Mouse (Mus musculus): ENCODE data around the gene Erp27. TPM values are rescaled to one million over a fixed set of nuclear protein-coding genes. Genes with fewer than 3 reads are reported as not detected.

Gene Erp27
- polyA plus RNA-seq, 1 experiment from 2014 or later = 0.38 TPM

- H3K9ac ChIP-seq = no peak overlapping the region
- no peaks in the 10 kb centered on the region for H3K36me3 ChIP-seq
- no peak overlapping the region for H3K27ac ChIP-seq
- WGBS = 16% methylated on average over 2 of the region's 2 CpGs
- ATAC-seq (replicated peaks; ENCODE audit: low FRiP score) = no peak
- no peak overlapping the region for H3K4me3 ChIP-seq (replicated peaks)
- no peaks in the 10 kb centered on the region for H3K9me3 ChIP-seq (replicated peaks)
- H3K27me3 ChIP-seq = no peaks in the 10 kb centered on the region
- H3K4me2 ChIP-seq = no peak overlapping the region
- peaks cover 12% of the 10 kb centered on the region for H3K4me1 ChIP-seq
Observed at GRCm38 (mm10) chr6:136917885-136918284, 4.1 kb downstream of the Erp27 start.

DNA sequence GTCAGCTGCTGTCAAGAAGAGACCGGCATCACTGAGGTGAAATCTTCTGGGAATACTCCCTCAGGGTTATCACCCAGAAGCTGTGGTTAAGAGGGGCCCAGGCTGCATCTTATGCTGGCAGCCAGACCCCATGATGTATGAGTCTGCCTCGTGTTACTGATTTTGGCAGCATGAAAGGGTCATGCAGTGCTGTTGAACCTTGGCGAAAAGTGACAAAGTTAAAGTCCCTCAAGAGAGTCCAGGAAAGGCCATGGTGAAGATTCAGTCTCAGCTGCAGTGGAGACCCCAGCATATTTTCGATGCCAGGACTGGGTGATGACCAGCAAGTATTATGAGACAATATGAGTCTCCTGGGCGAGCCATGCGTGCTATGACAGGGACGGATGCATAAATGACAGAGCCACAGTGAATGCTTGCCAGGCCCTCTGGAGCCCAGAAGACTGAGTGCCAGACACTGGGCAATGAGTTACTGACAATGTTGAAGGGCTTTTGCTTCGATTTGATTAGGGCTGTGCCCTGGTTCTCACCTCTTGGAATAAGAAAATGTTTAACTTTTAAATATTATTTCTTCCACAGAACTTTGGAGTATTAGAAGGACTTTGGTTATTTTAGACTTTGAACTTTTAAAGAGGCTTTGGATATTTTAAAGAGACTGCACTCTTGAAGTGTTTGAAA is 6.1 kb downstream of the Erp27 start:
- Histone ChIP-seq H3K9ac (no peak overlapping the region), H3K4me2 (no peak overlapping the region), H3K27me3 (no peaks in the 10 kb centered on the region), H3K9me3 (replicated peaks) (no peaks in the 10 kb centered on the region), H3K4me1 (peaks cover 12% of the 10 kb centered on the region), H3K27ac (no peak overlapping the region), H3K4me3 (replicated peaks) (no peak overlapping the region), H3K36me3 (no peaks in the 10 kb centered on the region)
- no peak for ATAC-seq (replicated peaks; ENCODE audit: low FRiP score)
- 78% methylated on average over 8 of the region's 8 CpGs for WGBS

- no peaks in the 10 kb centered on the region for H3K36me3 ChIP-seq
- H3K27me3 ChIP-seq = no peaks in the 10 kb centered on the region
- peaks cover 15% of the 10 kb centered on the region for H3K4me1 ChIP-seq
- H3K9me3 ChIP-seq (replicated peaks) = no peaks in the 10 kb centered on the region
- no peak for ATAC-seq (replicated peaks; ENCODE audit: low FRiP score)
- 90% methylated on average over 6 of the region's 6 CpGs for WGBS
- no peak overlapping the region for H3K4me3 ChIP-seq (replicated peaks)
- no peak overlapping the region for H3K27ac ChIP-seq
- H3K4me2 ChIP-seq = no peak overlapping the region
- H3K9ac ChIP-seq = no peak overlapping the region
Observed at GRCm38 (mm10) chr6:136914234-136914633, 7.7 kb downstream of the Erp27 start.

DNA sequence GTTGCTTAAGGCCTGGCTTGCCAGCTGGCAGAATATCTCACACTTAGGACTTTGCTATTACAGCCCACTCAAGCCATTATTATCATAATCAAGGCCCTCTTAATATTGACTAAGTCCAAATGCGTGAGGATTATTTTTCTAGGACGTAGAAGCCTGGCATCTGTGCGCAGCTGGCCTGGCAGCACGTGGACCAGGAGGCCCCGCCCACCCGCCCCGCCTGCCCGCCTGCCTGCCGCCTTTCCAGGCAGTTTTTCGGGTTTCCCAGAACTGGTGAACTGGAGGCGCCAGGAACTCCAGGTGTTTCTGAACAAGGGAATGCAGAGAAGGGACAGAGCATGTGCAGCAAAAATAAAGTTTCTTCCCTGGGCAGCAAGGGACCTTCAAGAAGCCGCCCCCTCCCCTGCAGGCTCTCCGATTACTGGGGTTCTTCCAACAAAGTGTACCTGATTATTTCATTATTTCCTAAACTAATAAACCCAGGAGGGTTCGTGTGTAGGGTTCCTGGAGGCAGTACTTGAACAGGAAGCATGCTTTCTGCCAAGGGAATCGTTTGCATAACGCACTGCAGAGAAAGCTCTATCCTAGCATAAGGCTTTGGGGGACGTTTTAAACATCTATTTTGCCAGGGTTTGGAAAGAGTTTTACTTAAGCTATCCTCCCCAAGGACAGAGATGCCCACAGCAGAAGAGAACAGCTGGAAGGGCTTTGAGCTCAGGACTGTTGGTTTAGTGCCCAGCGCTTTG is 8.4 kb downstream of the Erp27 start:
- no peak overlapping the region for H3K9ac ChIP-seq
- peak overlapping the region; percentile 49 for H3K4me2 ChIP-seq
- H3K36me3 ChIP-seq = no peaks in the 10 kb centered on the region
- peak overlapping the region; percentile 64 for H3K27ac ChIP-seq
- peaks cover 15% of the 10 kb centered on the region for H3K4me1 ChIP-seq
- H3K27me3 ChIP-seq = no peaks in the 10 kb centered on the region
- H3K4me3 ChIP-seq (replicated peaks) = peak overlapping the region; percentile 14; the same call in 1 of the 2 replicates
- peak; percentile 69 for ATAC-seq (replicated peaks; ENCODE audit: low FRiP score)
- H3K9me3 ChIP-seq (replicated peaks) = no peaks in the 10 kb centered on the region
- 14% methylated on average over 18 of the region's 18 CpGs for WGBS

DNA sequence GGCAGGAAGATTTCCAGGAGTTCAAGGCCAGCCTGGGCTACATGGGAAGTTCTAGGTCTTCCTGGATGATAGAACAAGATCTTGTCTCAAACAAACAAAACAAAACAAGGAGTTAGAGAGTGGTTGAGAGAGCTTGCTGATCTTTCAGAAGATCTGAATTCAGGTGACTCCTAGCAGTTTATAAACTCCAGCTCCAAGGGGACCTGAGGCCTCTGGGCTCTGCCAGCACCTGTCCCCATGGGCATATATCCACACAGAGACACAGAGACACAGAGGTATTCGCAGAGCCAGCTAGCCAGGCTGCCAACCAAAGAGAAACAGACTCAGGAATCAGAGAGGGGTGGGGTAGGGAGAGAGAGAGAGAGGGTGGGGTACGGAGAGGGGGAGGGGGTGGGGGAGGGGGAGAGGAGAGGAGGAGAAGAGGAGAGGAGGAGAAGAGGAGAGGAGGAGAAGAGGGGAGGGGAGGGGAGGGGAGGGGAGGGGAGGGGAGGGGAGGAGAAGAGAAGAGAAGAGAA is 9.2 kb downstream of the Erp27 start:
- Histone ChIP-seq H3K27ac (no peak overlapping the region), H3K27me3 (no peaks in the 10 kb centered on the region), H3K36me3 (no peaks in the 10 kb centered on the region), H3K4me3 (replicated peaks) (no peak overlapping the region), H3K9me3 (replicated peaks) (no peaks in the 10 kb centered on the region), H3K4me1 (peaks cover 15% of the 10 kb centered on the region), H3K4me2 (no peak overlapping the region), H3K9ac (no peak overlapping the region)
- 89% methylated on average over 1 of the region's 2 CpGs for WGBS
- no peak for ATAC-seq (replicated peaks; ENCODE audit: low FRiP score)

DNA sequence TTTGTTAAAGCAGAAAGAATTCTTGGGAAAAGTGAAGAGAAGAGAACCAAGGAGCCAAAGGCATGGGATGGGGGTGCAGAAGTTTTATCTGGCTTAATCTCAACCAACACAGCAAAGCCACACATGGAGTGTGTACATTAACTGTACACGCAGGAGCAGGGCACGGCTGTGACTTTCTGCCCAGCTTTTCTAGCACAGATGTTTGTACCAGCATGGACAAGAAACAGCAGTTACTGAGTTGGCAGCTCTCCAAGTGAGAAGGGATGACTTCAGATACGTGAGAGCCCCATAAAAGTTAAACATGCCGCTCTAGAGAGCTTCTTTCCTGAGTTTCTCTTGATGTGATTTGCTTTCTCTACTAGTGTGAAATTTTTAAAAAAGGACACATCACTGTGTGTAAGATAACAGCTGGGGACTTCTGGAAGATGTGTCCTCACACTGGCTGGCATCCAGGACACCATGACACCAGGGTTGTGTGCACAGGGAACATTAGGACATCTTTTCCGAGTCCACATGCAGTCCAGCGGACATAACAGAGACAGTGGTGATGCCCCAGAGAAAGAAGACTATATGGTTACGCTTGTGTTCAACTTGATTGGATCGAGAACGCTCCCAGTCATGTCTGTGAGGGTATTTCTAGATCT is 11.6 kb downstream of the Erp27 start:
- no peaks in the 10 kb centered on the region for H3K36me3 ChIP-seq
- peaks cover 20% of the 10 kb centered on the region for H3K4me1 ChIP-seq
- H3K27ac ChIP-seq = no peak overlapping the region
- H3K9me3 ChIP-seq (replicated peaks) = no peaks in the 10 kb centered on the region
- no peaks in the 10 kb centered on the region for H3K27me3 ChIP-seq
- no peak overlapping the region for H3K4me2 ChIP-seq
- H3K4me3 ChIP-seq (replicated peaks) = no peak overlapping the region
- H3K9ac ChIP-seq = no peak overlapping the region
- ATAC-seq (replicated peaks; ENCODE audit: low FRiP score) = no peak
- WGBS = 63% methylated on average over 9 of the region's 9 CpGs

DNA sequence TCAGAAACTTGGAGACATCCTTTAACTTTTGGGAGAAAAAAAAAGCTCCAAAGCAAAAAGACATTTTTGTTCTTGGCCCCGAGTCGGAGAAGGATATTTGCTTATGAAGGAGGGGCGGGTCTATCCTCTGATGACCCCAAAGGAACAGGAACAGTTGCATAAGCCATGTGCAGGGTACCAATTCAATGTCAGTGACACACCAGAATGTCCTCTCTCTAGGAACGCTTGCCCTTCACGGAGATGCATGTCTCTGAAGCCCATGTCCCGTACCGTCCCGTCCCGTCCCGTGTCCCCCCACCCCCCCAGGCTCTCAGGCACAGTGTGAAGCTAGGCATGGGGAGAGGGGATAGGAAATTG is 15.1 kb downstream of the Erp27 start:
- H3K9ac ChIP-seq = no peak overlapping the region
- H3K36me3 ChIP-seq = no peaks in the 10 kb centered on the region
- no peaks in the 10 kb centered on the region for H3K9me3 ChIP-seq (replicated peaks)
- no peak overlapping the region for H3K4me2 ChIP-seq
- H3K27ac ChIP-seq = no peak overlapping the region
- H3K4me1 ChIP-seq = peaks cover 12% of the 10 kb centered on the region; the same call in 1 of the 2 replicates
- H3K4me3 ChIP-seq (replicated peaks) = no peak overlapping the region
- WGBS = 85% methylated on average over 10 of the region's 10 CpGs
- no peak for ATAC-seq (replicated peaks; ENCODE audit: low FRiP score)
- no peaks in the 10 kb centered on the region for H3K27me3 ChIP-seq

- Histone ChIP-seq H3K4me2 (no peak overlapping the region), H3K4me1 (peaks cover 12% of the 10 kb centered on the region; the same call in 1 of the 2 replicates), H3K36me3 (no peaks in the 10 kb centered on the region), H3K9ac (no peak overlapping the region), H3K4me3 (replicated peaks) (no peak overlapping the region), H3K27me3 (no peaks in the 10 kb centered on the region), H3K27ac (no peak overlapping the region), H3K9me3 (replicated peaks) (no peaks in the 10 kb centered on the region)
- 81% methylated on average over 19 of the region's 19 CpGs for WGBS
- no peak; the same call in 1 of the 2 replicates for ATAC-seq (replicated peaks; ENCODE audit: low FRiP score)
Observed at GRCm38 (mm10) chr6:136906283-136906936, 15.6 kb downstream of the Erp27 start.

DNA sequence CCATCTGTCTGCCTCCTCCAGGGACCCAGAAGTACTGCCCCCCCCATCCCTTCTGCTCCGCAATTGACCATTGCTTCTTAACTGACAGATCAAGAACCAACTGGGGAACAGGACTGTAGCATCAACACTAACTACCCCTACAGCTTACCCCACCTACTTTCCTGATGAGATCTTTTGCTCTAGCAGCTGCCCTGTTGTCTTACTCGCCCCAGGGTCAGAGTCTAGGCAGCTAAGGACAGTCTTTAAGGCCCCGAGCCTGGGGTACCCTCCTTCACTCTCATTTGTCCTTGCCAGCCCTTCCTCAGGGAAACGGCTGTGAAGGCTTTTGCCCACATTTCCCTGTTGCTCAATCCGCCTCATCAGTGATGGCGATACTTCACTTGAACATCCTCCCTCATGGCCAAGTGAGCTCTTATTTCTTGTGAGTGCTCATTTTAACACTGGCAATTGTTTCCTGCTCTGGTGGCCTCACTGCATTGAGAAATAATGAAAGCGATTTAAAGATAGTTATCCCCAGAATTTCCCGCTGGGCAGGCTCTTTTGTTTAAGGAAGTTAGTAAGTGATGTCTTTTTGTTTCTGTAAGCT is 18.0 kb downstream of the Erp27 start:
- H3K9me3 ChIP-seq (replicated peaks) = no peaks in the 10 kb centered on the region
- no peak for ATAC-seq (replicated peaks; ENCODE audit: low FRiP score)
- WGBS = 71% methylated on average over 8 of the region's 8 CpGs

DNA sequence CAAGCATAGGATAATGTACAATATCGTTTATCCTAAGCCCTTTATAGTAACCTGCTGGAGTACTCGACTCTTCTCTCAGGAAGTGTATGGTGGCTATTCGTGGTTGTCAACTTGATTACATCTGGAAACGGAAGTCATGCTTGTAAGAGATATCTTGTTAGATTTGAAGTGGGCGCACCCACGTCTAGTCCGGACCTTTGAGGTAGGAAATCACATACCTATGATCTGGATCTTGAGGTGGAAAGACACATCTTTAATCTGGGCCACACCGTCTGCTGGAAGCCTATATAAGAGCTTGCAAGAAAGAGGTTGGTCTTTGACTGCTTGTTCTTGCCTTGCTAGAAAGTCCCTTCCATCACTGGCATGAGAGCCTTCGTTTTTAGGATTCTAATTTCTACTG is 19.5 kb downstream of the Erp27 start:
- H3K4me2 ChIP-seq = no peak overlapping the region
- H3K27me3 ChIP-seq = no peaks in the 10 kb centered on the region
- H3K9me3 ChIP-seq (replicated peaks) = no peaks in the 10 kb centered on the region
- 92% methylated on average over 9 of the region's 9 CpGs for WGBS
- H3K4me3 ChIP-seq (replicated peaks) = no peak overlapping the region
- H3K4me1 ChIP-seq = peaks cover 25% of the 10 kb centered on the region
- H3K27ac ChIP-seq = no peak overlapping the region
- no peak for ATAC-seq (replicated peaks; ENCODE audit: low FRiP score)
- H3K9ac ChIP-seq = no peak overlapping the region
- no peaks in the 10 kb centered on the region for H3K36me3 ChIP-seq

More for the DNA sequence above, 18.0 kb downstream of the Erp27 start:
- no peak overlapping the region for H3K9ac ChIP-seq
- H3K27me3 ChIP-seq = no peaks in the 10 kb centered on the region
- H3K36me3 ChIP-seq = no peaks in the 10 kb centered on the region
- H3K4me3 ChIP-seq (replicated peaks) = no peak overlapping the region
- peaks cover 12% of the 10 kb centered on the region for H3K4me1 ChIP-seq
- H3K27ac ChIP-seq = no peak overlapping the region
- H3K4me2 ChIP-seq = no peak overlapping the region

DNA sequence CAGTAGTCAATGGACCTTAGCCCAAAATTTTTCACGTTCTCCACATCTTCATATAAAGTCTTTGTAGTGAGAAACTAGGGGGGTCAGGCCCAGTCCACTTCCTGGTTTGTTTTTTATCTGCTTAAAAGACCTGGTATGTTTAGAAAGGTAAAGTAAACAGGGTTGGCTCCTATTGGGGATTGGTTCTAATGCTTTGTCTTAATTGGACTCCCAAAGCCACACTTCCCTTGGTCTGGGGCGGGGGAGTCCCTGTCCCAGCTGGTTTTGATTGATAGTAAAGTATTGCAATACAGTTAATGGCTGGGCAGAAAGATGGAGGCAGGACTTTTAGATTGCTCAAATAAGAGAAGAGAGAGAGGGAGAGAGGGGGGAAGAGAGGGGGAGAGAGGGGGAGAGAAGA is 21.0 kb downstream of the Erp27 start:
- Histone ChIP-seq H3K4me2 (no peak overlapping the region), H3K36me3 (no peaks in the 10 kb centered on the region), H3K4me3 (replicated peaks) (no peak overlapping the region), H3K27me3 (no peaks in the 10 kb centered on the region), H3K9ac (no peak overlapping the region), H3K4me1 (peaks cover 28% of the 10 kb centered on the region), H3K27ac (no peak overlapping the region), H3K9me3 (replicated peaks) (no peaks in the 10 kb centered on the region)
- ATAC-seq (replicated peaks; ENCODE audit: low FRiP score) = no peak
- 70% methylated on average over 2 of the region's 2 CpGs for WGBS
